Mouse (Mus musculus): ENCODE results near the gene Bcat1.
"Not testable (repeated sequence)": the region's sequence is repeated elsewhere in the genome, so short reads cannot be mapped to it uniquely, and the experiment has no call there.

Bcat1 gene

GRCm38 (mm10) chr6:145075548-145076224 lies at the start of gene Bcat1:
Bcat1 (minus strand) TSS chr6:145076184.
- no peak for DNase-seq

GRCm38 (mm10) chr6:145125591-145126113 lies 49.7 kb upstream of the Bcat1 start:
- DNase-seq, result peak; percentile 57 to 58

GRCm38 (mm10) chr6:145124621-145125020 lies 48.6 kb upstream of the Bcat1 start:
- DNase-seq, result no peak

- DNase-seq, result no peak
Measured at GRCm38 (mm10) chr6:145123136-145124060, 47.4 kb upstream of the Bcat1 start.

GRCm38 (mm10) chr6:145122423-145123059 lies 46.6 kb upstream of the Bcat1 start:
- DNase-seq, result no peak

- DNase-seq, result no peak
Measured at GRCm38 (mm10) chr6:145121590-145122420, 45.8 kb upstream of the Bcat1 start.

GRCm38 (mm10) chr6:145120787-145121589 lies 45.0 kb upstream of the Bcat1 start:
- no peak for DNase-seq

GRCm38 (mm10) chr6:145120086-145120485 lies 44.1 kb upstream of the Bcat1 start:
- no peak for DNase-seq

GRCm38 (mm10) chr6:145116098-145116672 lies 40.2 kb upstream of the Bcat1 start:
- no peak for DNase-seq

- DNase-seq, result no peak
Measured at GRCm38 (mm10) chr6:145115476-145116097, 39.6 kb upstream of the Bcat1 start, which contains the start of gene Lrmp. Lrmp (plus strand) TSS chr6:145115653.

- no peak for DNase-seq
Measured at GRCm38 (mm10) chr6:145114561-145114960, 38.6 kb upstream of the Bcat1 start.

GRCm38 (mm10) chr6:145112865-145113264 lies 36.9 kb upstream of the Bcat1 start:
- DNase-seq, result no peak

GRCm38 (mm10) chr6:145110786-145111185 lies 34.8 kb upstream of the Bcat1 start:
- DNase-seq, result no peak

- no peak for DNase-seq
Measured at GRCm38 (mm10) chr6:145106163-145106842, 30.3 kb upstream of the Bcat1 start.

GRCm38 (mm10) chr6:145105439-145105838 lies 29.5 kb upstream of the Bcat1 start:
- DNase-seq, result no peak

- no peak for DNase-seq
Measured at GRCm38 (mm10) chr6:145104241-145104939, 28.4 kb upstream of the Bcat1 start.

GRCm38 (mm10) chr6:145100923-145101322 lies 24.9 kb upstream of the Bcat1 start:
- no peak for DNase-seq

GRCm38 (mm10) chr6:145094431-145094830 lies 18.4 kb upstream of the Bcat1 start:
- no peak for DNase-seq

- DNase-seq, result not testable (repeated sequence)
Measured at GRCm38 (mm10) chr6:145093038-145093622, 17.1 kb upstream of the Bcat1 start.

Data from kidney, adult 8-10 months (tissue).